Mouse (Mus musculus) thymus, adult 2 months (tissue): ENCODE results near the gene Unkl.

ENCODE experiments used
- CTCF ChIP-seq: fragments of 200-500 bp; IDR thresholded peaks from 2 replicates; pipeline ENCODE4 v1.5.1; 2012; ENCODE audit warnings: mild to moderate bottlenecking, control low read depth, low read length, moderate library complexity, borderline replicate concordance; ENCODE audit not compliant: control insufficient read depth, poor library complexity, insufficient read depth; ENCODE audit errors: extremely low read depth
- POLR2A ChIP-seq: fragments of 200-500 bp; IDR thresholded peaks from 2 replicates; pipeline ENCODE4 v1.6.1; 2012; ENCODE audit warnings: mild to moderate bottlenecking, low read length, control low read depth, moderate library complexity; ENCODE audit not compliant: control insufficient read depth, poor library complexity, insufficient read depth; ENCODE audit errors: extremely low read depth

- no peak for TF ChIP-seq CTCF
- no peak for TF ChIP-seq POLR2A
Measured at GRCm38 (mm10) chr17:25183232-25183631, 5.0 kb upstream of the Unkl start.
